Mouse (Mus musculus) bone marrow, adult 2 months (tissue): ENCODE results near the gene Trcg1. TPM values are rescaled to one million over a fixed set of nuclear protein-coding genes. Genes with fewer than 3 reads are reported as not detected.

Experiments used
- H3K27ac ChIP-seq: fragments of 200-500 bp; 2 replicates; pipeline ENCODE4 v1.5.1; 2012; ENCODE audit warnings: low read depth, mild to moderate bottlenecking, control low read depth, inconsistent platforms, low read length; ENCODE audit not compliant: control insufficient read depth, poor library complexity, insufficient read depth
- H3K4me1 ChIP-seq: fragments of 200-500 bp; 2 replicates; pipeline ENCODE4 v1.6.1; 2011; ENCODE audit warnings: low read length; ENCODE audit not compliant: control insufficient read depth, insufficient read depth
- H3K4me3 ChIP-seq: fragments of 200-500 bp; replicated peaks from 2 replicates; pipeline ENCODE3; 2011; ENCODE audit warnings: mild to moderate bottlenecking, low read depth, low read length, control low read depth; ENCODE audit not compliant: control insufficient read depth
- CTCF ChIP-seq: fragments of 200-500 bp; IDR thresholded peaks from 2 replicates; pipeline ENCODE4 v1.5.1; 2011; ENCODE audit warnings: low read length, control low read depth; ENCODE audit not compliant: control insufficient read depth, insufficient read depth
- POLR2A ChIP-seq: fragments of 200-500 bp; IDR thresholded peaks from 2 replicates; pipeline ENCODE4 v1.6.1; 2011; ENCODE audit warnings: low read depth, mild to moderate bottlenecking, control low read depth, low read length, borderline replicate concordance; ENCODE audit not compliant: control insufficient read depth
- WGBS: fragments of 180-500 bp; shearing (Covaris S2); methylation state at CpG from one replicate; pipeline ENCODE4 v1.1.7; 2018; 5-methylcytosine and 5-hydroxymethylcytosine counted together
- polyA plus RNA-seq: library from polyadenylated mRNA; stranded (reverse); fragments of >200 nt; gene quantifications from 2 replicates; pipeline ENCODE4 v1.2.4, GENCODE M21; 2011; ENCODE audit warnings: low replicate concordance; ENCODE audit not compliant: missing spikeins, insufficient read depth, insufficient read length

Trcg1 gene
- polyA plus RNA-seq, 1 experiment, result not detected

DNA sequence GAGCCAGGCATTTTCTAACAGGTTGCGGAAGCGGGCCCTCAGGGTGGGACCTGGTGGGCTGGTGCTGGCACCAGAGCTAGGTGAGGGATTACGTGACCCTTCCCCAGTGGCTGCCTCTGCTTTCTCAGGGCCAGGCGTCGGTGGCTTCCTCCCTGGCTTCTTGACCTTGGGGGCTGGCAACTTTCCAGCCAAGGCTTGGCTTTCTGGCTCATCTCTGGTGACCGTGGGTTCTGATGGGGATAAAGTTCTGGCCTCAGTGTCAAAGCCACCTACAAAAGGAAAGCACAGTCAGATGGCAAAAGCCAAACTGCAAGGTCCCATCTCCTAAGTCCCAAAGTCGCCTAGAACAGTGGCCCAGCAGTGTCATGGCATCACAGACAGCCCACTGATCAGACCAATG lies 17.7 kb downstream of the Trcg1 start:
- 71% methylated on average over 7 of the region's 7 CpGs for WGBS
- Histone ChIP-seq H3K4me1 (no peaks in the 10 kb centered on the region), H3K4me3 (no peak overlapping the region), H3K27ac (no peak overlapping the region)
- no peak for TF ChIP-seq POLR2A
- no peak for TF ChIP-seq CTCF

DNA sequence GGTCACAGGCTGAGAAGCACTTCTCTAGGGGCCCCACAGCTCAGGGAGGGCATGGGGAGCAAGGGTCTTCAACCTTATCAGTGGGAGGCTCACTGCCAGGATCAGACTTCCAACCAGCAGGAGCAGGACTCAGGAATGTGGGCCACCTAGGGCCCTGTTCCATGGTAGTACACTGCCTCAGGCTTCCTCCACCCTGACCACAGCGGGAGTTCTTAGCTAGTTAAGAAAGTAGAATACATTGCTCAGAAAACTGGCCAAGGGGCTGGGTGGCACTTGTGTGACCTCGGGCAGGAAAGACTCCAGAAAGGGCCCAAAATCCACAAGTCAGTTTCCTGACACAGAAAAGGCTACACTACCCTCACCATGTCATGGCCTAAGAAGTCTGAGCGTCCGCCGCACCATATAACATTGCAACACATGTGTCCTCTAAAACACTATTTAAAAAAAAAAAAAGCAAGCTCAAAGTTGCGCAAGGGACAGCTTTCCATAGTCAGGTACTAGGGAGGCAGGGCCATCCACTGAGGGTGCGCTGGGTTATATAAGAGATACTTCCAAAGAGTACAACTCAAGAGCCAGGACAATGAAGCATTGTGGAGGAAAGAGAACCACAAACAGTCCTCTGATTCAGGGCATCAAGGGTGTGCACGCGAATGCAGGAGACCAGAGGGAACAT lies 18.6 kb downstream of the Trcg1 start:
- TF ChIP-seq CTCF, result no peak
- no peak for TF ChIP-seq POLR2A
- peaks cover 1% of the 10 kb centered on the region; the same call in 1 of the 2 replicates for H3K4me1 ChIP-seq
- H3K4me3 ChIP-seq, result no peak overlapping the region
- 68% methylated on average over 9 of the region's 9 CpGs for WGBS
- no peak overlapping the region for H3K27ac ChIP-seq

DNA sequence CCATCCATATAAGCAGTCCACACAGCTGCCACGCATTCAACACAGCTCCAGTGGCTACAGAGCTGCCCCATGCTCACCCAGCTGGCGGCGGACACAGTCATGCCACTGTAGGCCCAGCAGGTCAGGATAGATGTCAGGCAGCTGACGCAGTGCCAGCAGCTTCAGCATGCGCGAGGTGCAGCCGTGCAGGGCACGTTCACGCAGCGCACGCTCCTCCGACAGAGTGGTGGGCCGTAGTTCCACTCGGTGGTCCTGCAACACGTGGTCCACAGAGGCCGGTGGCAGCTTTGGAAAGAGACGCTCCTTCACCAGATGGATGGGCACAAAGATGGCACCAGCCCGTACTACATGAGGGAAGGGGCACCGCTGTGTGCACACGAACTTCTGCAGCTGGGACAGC lies 20.0 kb downstream of the Trcg1 start:
- TF ChIP-seq CTCF (no peak), POLR2A (no peak)

DNA sequence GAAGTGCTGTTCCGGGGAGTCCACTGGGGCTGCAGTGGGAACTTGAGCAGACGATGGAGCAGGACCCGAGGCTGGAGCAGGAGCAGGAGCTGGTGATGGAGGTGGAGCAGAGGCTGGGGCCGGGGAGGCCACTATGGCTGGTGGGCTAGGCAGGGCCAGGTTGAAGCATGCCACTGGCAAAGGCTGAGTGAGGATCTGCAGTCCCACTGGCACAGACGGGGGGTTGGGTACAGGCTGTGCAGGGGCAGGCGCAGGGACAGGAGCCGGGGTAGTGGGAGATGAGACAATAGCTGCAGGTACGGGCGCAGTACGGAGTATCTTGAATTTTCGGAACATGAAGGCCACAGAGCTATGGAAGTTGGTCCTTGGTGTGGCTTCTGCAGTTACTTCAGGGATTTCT lies 20.5 kb downstream of the Trcg1 start:
- TF ChIP-seq POLR2A, result no peak
- WGBS, result 93% methylated on average over 11 of the region's 11 CpGs
- peaks cover 1% of the 10 kb centered on the region; the same call in 1 of the 2 replicates for H3K4me1 ChIP-seq
- no peak overlapping the region for H3K4me3 ChIP-seq
- no peak overlapping the region for H3K27ac ChIP-seq

More for the DNA sequence above, 20.0 kb downstream of the Trcg1 start:
- no peak overlapping the region for H3K4me3 ChIP-seq
- WGBS, result 95% methylated on average over 20 of the region's 20 CpGs
- H3K4me1 ChIP-seq, result peaks cover 1% of the 10 kb centered on the region; the same call in 1 of the 2 replicates
- H3K27ac ChIP-seq, result no peak overlapping the region

DNA sequence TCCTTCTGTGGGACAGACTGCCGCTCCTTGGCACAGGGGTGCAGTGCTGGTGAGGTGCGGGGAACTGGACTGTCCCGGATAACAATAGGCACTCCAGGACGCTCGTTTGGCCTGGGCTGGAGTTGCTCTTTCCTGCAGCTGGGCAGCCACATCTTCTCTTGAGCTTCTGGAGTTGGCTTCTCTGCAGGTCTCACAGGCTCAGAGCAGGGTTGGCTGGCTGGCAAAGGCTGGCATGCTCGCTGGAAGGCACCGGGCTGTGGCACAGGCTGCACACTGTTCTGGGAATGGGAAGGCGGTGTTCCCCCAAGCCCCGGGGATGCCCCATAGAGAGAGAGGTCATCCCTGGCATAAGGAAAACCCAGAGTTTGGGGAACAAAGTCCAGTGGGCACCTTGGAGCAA lies 21.3 kb downstream of the Trcg1 start:
- WGBS, result 93% methylated on average over 9 of the region's 9 CpGs
- peaks cover 1% of the 10 kb centered on the region; the same call in 1 of the 2 replicates for H3K4me1 ChIP-seq
- no peak overlapping the region for H3K4me3 ChIP-seq
- no peak overlapping the region for H3K27ac ChIP-seq
- TF ChIP-seq POLR2A (no peak), CTCF (no peak)

DNA sequence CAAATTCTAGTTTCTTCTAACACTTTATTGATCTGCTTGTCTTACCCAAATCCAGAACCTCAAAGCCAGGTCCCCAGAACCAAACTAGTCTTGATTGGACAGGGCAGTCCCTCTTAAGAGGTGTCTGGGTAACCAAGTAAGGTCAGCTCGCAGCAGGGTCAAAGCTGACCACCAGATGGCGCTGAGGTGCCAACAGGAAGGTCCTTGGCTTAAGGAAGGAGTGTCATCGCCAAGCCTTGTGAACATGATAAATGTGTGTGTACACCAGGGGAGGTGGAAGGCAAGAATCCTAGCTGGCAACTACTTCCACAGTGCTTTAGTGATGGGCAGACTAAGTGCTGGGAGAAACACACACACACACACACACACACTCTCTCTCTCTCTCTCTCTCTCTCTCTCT lies 23.4 kb downstream of the Trcg1 start:
- peaks cover 2% of the 10 kb centered on the region; the same call in 1 of the 2 replicates for H3K4me1 ChIP-seq
- H3K27ac ChIP-seq, result no peak overlapping the region
- TF ChIP-seq CTCF, result peak; percentile 100
- no peak for TF ChIP-seq POLR2A
- H3K4me3 ChIP-seq, result no peak overlapping the region
- WGBS, result 0% methylated on average over 3 of the region's 3 CpGs

DNA sequence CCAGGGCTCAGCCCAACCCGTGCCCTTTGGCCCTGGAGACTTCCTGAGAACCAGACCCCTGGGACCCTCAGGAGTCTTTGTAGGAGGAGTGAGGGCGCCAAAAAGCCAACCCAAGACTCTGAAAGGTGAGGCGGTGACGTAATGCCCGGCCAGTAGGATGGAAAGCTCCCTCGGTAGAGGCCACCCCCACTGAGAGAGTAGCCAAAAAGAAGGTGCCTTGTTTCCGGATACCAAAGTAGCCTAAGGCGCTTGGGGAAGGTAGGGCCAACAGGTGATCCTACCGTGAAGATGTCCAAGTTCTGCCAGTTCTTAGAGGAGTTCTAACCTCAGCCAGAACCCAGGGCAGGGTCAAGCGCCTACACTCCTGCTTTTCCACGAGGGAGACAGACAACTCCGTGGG lies 24.6 kb downstream of the Trcg1 start:
- Histone ChIP-seq H3K27ac (peak overlapping the region; percentile 91), H3K4me3 (peak overlapping the region; percentile 97), H3K4me1 (peaks cover 2% of the 10 kb centered on the region; the same call in 1 of the 2 replicates)
- TF ChIP-seq CTCF (no peak), POLR2A (no peak)
- whole genome bisulfite sequencing, result 6% methylated on average over 12 of the region's 12 CpGs

DNA sequence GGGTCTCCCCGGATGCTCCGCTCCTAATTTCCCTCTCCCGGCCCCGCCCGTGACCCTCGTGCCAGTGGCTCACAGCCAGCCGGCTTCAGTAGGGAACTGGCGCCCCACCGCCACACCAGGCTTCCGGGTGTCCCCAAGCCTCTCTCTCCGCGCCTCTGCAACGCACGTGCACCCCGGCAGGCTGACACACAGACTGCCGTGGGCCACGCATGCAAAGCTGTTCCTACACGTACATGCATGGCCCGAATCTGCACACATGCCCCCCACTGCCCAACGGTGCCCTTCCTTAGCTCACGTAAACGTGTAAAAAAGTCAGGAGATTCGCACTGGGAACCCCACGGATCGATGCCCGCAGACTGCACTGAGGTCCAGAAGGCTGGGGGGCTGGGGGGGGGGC lies 25.2 kb downstream of the Trcg1 start:
- Histone ChIP-seq H3K27ac (peak overlapping the region; percentile 91), H3K4me3 (peak overlapping the region; percentile 97), H3K4me1 (peaks cover 2% of the 10 kb centered on the region; the same call in 1 of the 2 replicates)
- no peak for TF ChIP-seq CTCF
- TF ChIP-seq POLR2A, result peak; percentile 45; the same call in 1 of the 2 replicates
- under 1% methylated on average over 26 of the region's 26 CpGs for WGBS
